8 mouse cellular contexts compared by ENCODE assay signal in genomic region chr7:82865834-82866485, GRCm38 (mm10). TPM values are rescaled to one million over a fixed set of nuclear protein-coding genes. Genes with fewer than 3 reads are reported as not detected.
DNase-seq lines count a peak whose midpoint lies in the region; ATAC-seq lines count a peak whose summit lies in the region.

No protein-coding gene starts in this region.

- H3K4me1 ChIP-seq in brown adipose tissue, adult 24 weeks (ENCODE audit: control insufficient read depth, insufficient read depth, insufficient read length, low read length) = no peaks in the 10 kb centered on the region
- peaks cover 25% of the 10 kb centered on the region for H3K4me1 ChIP-seq in heart, embryonic 13.5 days
- H3K4me1 ChIP-seq in liver, embryonic 12.5 days = peaks cover 44% of the 10 kb centered on the region

- peak overlapping the region; percentile 96 for H3K4me2 ChIP-seq in heart, embryonic 13.5 days
- peak overlapping the region; percentile 87 for H3K4me2 ChIP-seq in liver, embryonic 12.5 days

- peak overlapping the region; percentile 99 for H3K9ac ChIP-seq in heart, embryonic 13.5 days
- H3K9ac ChIP-seq in liver, embryonic 12.5 days = peak overlapping the region; percentile 75

- peak; percentile 99 for DNase-seq in kidney, postnatal 10 days
- peak; percentile 99 for DNase-seq in naive thymus-derived CD4-positive, alpha-beta T cell, adult 2 months (ENCODE audit: low read depth)
- DNase-seq in splenic B cell, adult 2 months (ENCODE audit: low read depth, low spot score) = peak; percentile 99

- peak overlapping the region; percentile 84 for H3K27ac ChIP-seq in brown adipose tissue, adult 24 weeks (replicated peaks; ENCODE audit: low read depth, low read length)
- peak overlapping the region; percentile 99 for H3K27ac ChIP-seq in heart, embryonic 13.5 days (replicated peaks)
- peak overlapping the region; percentile 84 for H3K27ac ChIP-seq in liver, embryonic 12.5 days

- no peaks in the 10 kb centered on the region for H3K9me3 ChIP-seq in heart, embryonic 13.5 days
- no peaks in the 10 kb centered on the region for H3K9me3 ChIP-seq in liver, embryonic 12.5 days (replicated peaks)

- H3K4me3 ChIP-seq in brown adipose tissue, adult 24 weeks (ENCODE audit: insufficient read depth, low read depth, low read length) = peak overlapping the region; percentile 98
- peak overlapping the region; percentile 95 for H3K4me3 ChIP-seq in heart, embryonic 13.5 days
- H3K4me3 ChIP-seq in liver, embryonic 12.5 days = peak overlapping the region; percentile 69

- under 1% methylated on average over 54 of the region's 70 CpGs for WGBS in heart, embryonic 13.5 days
- under 1% methylated on average over 59 of the region's 70 CpGs for WGBS in liver, embryonic 12.5 days (ENCODE audit: insufficient replicate concordance)

- peaks cover 18% of the 10 kb centered on the region for H3K36me3 ChIP-seq in heart, embryonic 13.5 days
- 0 out of 2 replicates have a peak, but pooled peaks cover 6% of the 10 kb centered on the region for H3K36me3 ChIP-seq in liver, embryonic 12.5 days
- H3K36me3 ChIP-seq in splenic B cell, adult 2 months (ENCODE audit: control insufficient read depth, insufficient read depth, low read length, poor library complexity, severe bottlenecking) = no peaks in the 10 kb centered on the region

- H3K27me3 ChIP-seq in heart, embryonic 13.5 days (replicated peaks) = no peaks in the 10 kb centered on the region
- peaks cover 69% of the 10 kb centered on the region for H3K27me3 ChIP-seq in liver, embryonic 12.5 days (replicated peaks)
- no peaks in the 10 kb centered on the region for H3K27me3 ChIP-seq in splenic B cell, adult 2 months (ENCODE audit: control insufficient read depth, insufficient read depth, low read length, poor library complexity, severe bottlenecking)

- peak; percentile 69 for ATAC-seq in CD4-positive, CD25-positive, alpha-beta regulatory T cell, adult 4 months
- ATAC-seq in erythroid progenitor cell, adult 5-6 weeks (replicated peaks; ENCODE audit: low FRiP score, poor library complexity, severe bottlenecking) = peak; percentile 85
- peak; percentile 82 for ATAC-seq in heart, embryonic 13.5 days (ENCODE audit: extremely low read depth, insufficient number of reproducible peaks, low FRiP score, low TSS enrichment)
- peak; percentile 91 for ATAC-seq in liver, embryonic 12.5 days

RNA-seq across cellular contexts. Expression of gene Mex3b, which starts 1.2 kb away (rescaled TPM):
- polyA plus RNA-seq in CD4-positive, CD25-positive, alpha-beta regulatory T cell, adult 4 months (2017; shearing (Covaris generic)) = 1 to 10 TPM; 1.8 to 2.9 TPM
- polyA plus RNA-seq in brown adipose tissue, adult 24 weeks (2012; ENCODE audit: insufficient read depth, insufficient read length, missing spikeins) = 0.67 and 0.83 TPM in 2 replicates
- 0.72 and 0.84 TPM in 2 replicates for total RNA-seq in erythroid progenitor cell, adult 5-6 weeks (2015; ENCODE audit: low replicate concordance)
- 0.39 and 3.3 TPM in 2 replicates for total RNA-seq in erythroid progenitor cell, adult 5-6 weeks (2017; ENCODE audit: low replicate concordance)
- 8.4 and 9.4 TPM in 2 replicates for polyA plus RNA-seq in heart, embryonic 13.5 days (2015; fragmentation: Nextera tagmentation; extraction: Ambion mirVana)
- 2.7 and 3.2 TPM in 2 replicates for polyA plus RNA-seq in liver, embryonic 12.5 days (2016; fragmentation: Nextera tagmentation; extraction: Ambion mirVana)

Comparison
In these comparisons a context has a peak if more than half of its experiments do, and no peak if none do; other contexts are left out.
1. Peak in every context shown above with its lines: DNase-seq, ATAC-seq, H3K4me3 ChIP-seq and H3K27ac ChIP-seq.